ENCODE assay signal across 8 mouse cellular contexts in genomic region chr1:161170651-161171050, GRCm38 (mm10). TPM values are rescaled to one million over a fixed set of nuclear protein-coding genes. Genes with fewer than 3 reads are reported as not detected.
DNase-seq lines count a peak whose midpoint lies in the region; ATAC-seq and TF ChIP-seq lines count a peak whose summit lies in the region.

No protein-coding gene starts in this region.

- no peaks in the 10 kb centered on the region for H3K4me1 ChIP-seq in forebrain, embryonic 15.5 days
- H3K4me1 ChIP-seq in neural tube, embryonic 15.5 days: peaks cover 5% of the 10 kb centered on the region
- no peaks in the 10 kb centered on the region for H3K4me1 ChIP-seq in testis, adult 2 months (ENCODE audit: control insufficient read depth, insufficient read depth, low read length)

- peak; percentile 50; the same call in 1 of the 2 replicates for TF ChIP-seq CTCF in testis, adult 2 months (IDR thresholded peaks at IDR 0.05; ENCODE audit: control insufficient read depth, insufficient read depth, insufficient replicate concordance, low read depth, low read length)

- no peaks in the 10 kb centered on the region for H3K27me3 ChIP-seq in forebrain, embryonic 15.5 days
- H3K27me3 ChIP-seq in neural tube, embryonic 15.5 days (replicated peaks): peaks cover 27% of the 10 kb centered on the region
- H3K27me3 ChIP-seq in testis, adult 2 months (ENCODE audit: control insufficient read depth, insufficient read depth, low read length): no peaks in the 10 kb centered on the region

- no peak for TF ChIP-seq POLR2A in testis, adult 2 months (IDR thresholded peaks at IDR 0.05; ENCODE audit: control insufficient read depth, low read depth, low read length)

- H3K4me3 ChIP-seq in forebrain, embryonic 15.5 days: peak overlapping the region; percentile 55
- peak overlapping the region; percentile 58 for H3K4me3 ChIP-seq in neural tube, embryonic 15.5 days (replicated peaks)
- H3K4me3 ChIP-seq in testis, adult 2 months (ENCODE audit: control insufficient read depth, low read depth, low read length): peak overlapping the region; percentile 70

- DNase-seq in ES-CJ7 (ENCODE audit: low read depth, low spot score): peak; percentile 91
- peak; percentile 54 for DNase-seq in cerebellum, adult 11-12 months
- peak; percentile 57 to 59 for DNase-seq in heart, postnatal 36 days
- DNase-seq in layer of hippocampus, adult 18-20 months (ENCODE audit: low spot score in 2 of 2): peak; percentile 22 to 55
- peak; percentile 67 to 79 for DNase-seq in lung, adult 18-20 months

- peak overlapping the region; percentile 78 for H3K4me2 ChIP-seq in forebrain, embryonic 15.5 days (replicated peaks)
- H3K4me2 ChIP-seq in neural tube, embryonic 15.5 days: peak overlapping the region; percentile 90

- under 1% methylated on average over 40 of the region's 40 CpGs for WGBS in forebrain, embryonic 15.5 days
- 2% methylated on average over 40 of the region's 40 CpGs for WGBS in neural tube, embryonic 15.5 days

- intact Hi-C loops in heart, postnatal 36 days (cut with DNase I): no loop called here

- no peaks in the 10 kb centered on the region for H3K36me3 ChIP-seq in forebrain, embryonic 15.5 days
- no peaks in the 10 kb centered on the region for H3K36me3 ChIP-seq in neural tube, embryonic 15.5 days
- H3K36me3 ChIP-seq in testis, adult 2 months (ENCODE audit: control insufficient read depth, insufficient read depth, low read length): no peaks in the 10 kb centered on the region

- ATAC-seq in forebrain, embryonic 15.5 days (replicated peaks): peak; percentile 96
- ATAC-seq in neural tube, embryonic 15.5 days (ENCODE audit: low FRiP score): peak; percentile 95

- H3K27ac ChIP-seq in forebrain, embryonic 15.5 days (replicated peaks): no peak overlapping the region
- H3K27ac ChIP-seq in neural tube, embryonic 15.5 days (replicated peaks): no peak overlapping the region
- no peak overlapping the region for H3K27ac ChIP-seq in testis, adult 2 months (ENCODE audit: control insufficient read depth, insufficient read depth, low read depth, low read length)

- no peaks in the 10 kb centered on the region for H3K9me3 ChIP-seq in forebrain, embryonic 15.5 days
- no peaks in the 10 kb centered on the region for H3K9me3 ChIP-seq in neural tube, embryonic 15.5 days (replicated peaks)

- peak overlapping the region; percentile 52 for H3K9ac ChIP-seq in forebrain, embryonic 15.5 days (replicated peaks)
- H3K9ac ChIP-seq in neural tube, embryonic 15.5 days (replicated peaks): peak overlapping the region; percentile 66

RNA-seq across cellular contexts. Expression of gene Tex50, which starts 11.5 kb away (rescaled TPM):
- polyA plus RNA-seq in forebrain, embryonic 15.5 days (2015; fragmentation: Nextera tagmentation; extraction: Ambion mirVana): 0.66 and 1.0 TPM in 2 replicates
- total RNA-seq in heart, postnatal 36 days (2021): not detected
- not detected for total RNA-seq in layer of hippocampus, adult 18-20 months (2021)
- 1.0 and 1.2 TPM in 2 replicates for polyA plus RNA-seq in neural tube, embryonic 15.5 days (2015; fragmentation: Nextera tagmentation; extraction: Ambion mirVana)
- polyA plus RNA-seq in testis, adult 2 months (2012; rRNA removed): 52.4 and 66.8 TPM in 2 replicates

RNA-seq across cellular contexts. Expression of gene Ankrd45, which starts 28.2 kb away (rescaled TPM):
- 22.3 and 22.4 TPM in 2 replicates for polyA plus RNA-seq in forebrain, embryonic 15.5 days (2015; fragmentation: Nextera tagmentation; extraction: Ambion mirVana)
- 1 to 10 TPM; 2.3 to 2.8 TPM for total RNA-seq in heart, postnatal 36 days (2021)
- 10 to 100 TPM; 59.5 to 60.6 TPM for total RNA-seq in layer of hippocampus, adult 18-20 months (2021)
- 20.8 and 24.4 TPM in 2 replicates for polyA plus RNA-seq in neural tube, embryonic 15.5 days (2015; fragmentation: Nextera tagmentation; extraction: Ambion mirVana)
- 22.4 and 28.8 TPM in 2 replicates for polyA plus RNA-seq in testis, adult 2 months (2012; rRNA removed)

RNA-seq across cellular contexts. Expression of gene Klhl20, which starts 39.3 kb away (rescaled TPM):
- polyA plus RNA-seq in forebrain, embryonic 15.5 days (2015; fragmentation: Nextera tagmentation; extraction: Ambion mirVana): 18.4 and 18.9 TPM in 2 replicates
- 10 to 100 TPM in 1 of 2 experiments, 1 to 10 TPM in 1; 9.7 to 12.2 TPM for total RNA-seq in heart, postnatal 36 days (2021)
- total RNA-seq in layer of hippocampus, adult 18-20 months (2021): 10 to 100 TPM; 17.2 to 18.1 TPM
- 18.7 and 20.6 TPM in 2 replicates for polyA plus RNA-seq in neural tube, embryonic 15.5 days (2015; fragmentation: Nextera tagmentation; extraction: Ambion mirVana)
- polyA plus RNA-seq in testis, adult 2 months (2012; rRNA removed): 4.4 and 6.1 TPM in 2 replicates

Comparison
In these comparisons a context has a peak if more than half of its experiments do, and no peak if none do; other contexts are left out.
1. DNase-seq: peak in every context shown above with its lines; median percentile 91 in ES-CJ7; 73 in lung, adult 18-20 months; 58 in heart, postnatal 36 days; 54 in cerebellum, adult 11-12 months; 38 in layer of hippocampus, adult 18-20 months.
2. RNA of gene Tex50, which starts 11.5 kb away (polyA plus RNA-seq): 52.4 to 66.8 TPM in testis, adult 2 months; 1.0 to 1.2 TPM in neural tube, embryonic 15.5 days and 0.66 to 1.0 TPM in forebrain, embryonic 15.5 days; every median in the first group is over 10 times any median in the second.
3. Peak in every context shown above with its lines, with median percentiles within 50 percentile points of each other: H3K4me3 ChIP-seq.